Mouse (Mus musculus): ENCODE measurements around the gene Hebp1. TPM values are rescaled to one million over a fixed set of nuclear protein-coding genes. Genes with fewer than 3 reads are reported as not detected.

The Hebp1 gene
- polyA plus RNA-seq, 1 experiment from 2014 or later = 9.6 TPM

DNA sequence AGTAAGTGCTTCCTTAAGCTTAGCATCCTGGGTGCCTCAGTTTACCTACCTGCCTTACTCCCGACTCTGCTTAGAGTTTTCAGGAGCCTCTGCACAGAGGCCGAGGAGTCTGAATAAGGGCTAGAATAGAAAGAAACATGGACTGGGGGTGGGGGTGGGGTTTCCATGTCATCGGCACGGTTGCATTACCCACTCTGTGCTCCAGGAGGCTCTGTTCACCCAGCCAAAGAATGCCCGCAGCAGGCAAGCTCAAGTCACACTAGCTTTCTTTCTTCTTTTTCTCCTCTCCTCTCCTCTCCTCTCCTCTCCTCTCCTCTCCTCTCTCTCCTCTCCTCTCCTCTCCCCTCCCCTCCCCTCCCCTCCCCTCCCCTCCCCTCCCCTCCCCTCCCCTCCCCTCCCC is 47.5 kb downstream of the Hebp1 start:
- Histone ChIP-seq H3K36me3 (ENCODE audit: control insufficient read depth, insufficient read depth, low read length) (no peaks in the 10 kb centered on the region; the same call in 1 of the 2 replicates), H3K4me1 (ENCODE audit: control insufficient read depth, insufficient read depth, low read length) (no peaks in the 10 kb centered on the region), H3K4me3 (ENCODE audit: low read depth, low read length) (no peak overlapping the region), H3K4me2 (replicated peaks; ENCODE audit: low read depth, low read length) (no peak overlapping the region), H3K9ac (replicated peaks; ENCODE audit: low read depth, low read length) (no peak overlapping the region), H3K27me3 (ENCODE audit: control insufficient read depth, insufficient read depth, low read length) (no peaks in the 10 kb centered on the region), H3K9me3 (ENCODE audit: control insufficient read depth, low read depth, low read length) (no peaks in the 10 kb centered on the region), H3K27ac (ENCODE audit: low read length) (no peak overlapping the region)
- 0 out of 2 replicates have a peak, but pooled peaks have one; percentile 7 for ATAC-seq (ENCODE audit: insufficient number of reproducible peaks, insufficient read depth, low FRiP score, low read depth)
- 41% methylated on average over 5 of the region's 5 CpGs for WGBS

DNA sequence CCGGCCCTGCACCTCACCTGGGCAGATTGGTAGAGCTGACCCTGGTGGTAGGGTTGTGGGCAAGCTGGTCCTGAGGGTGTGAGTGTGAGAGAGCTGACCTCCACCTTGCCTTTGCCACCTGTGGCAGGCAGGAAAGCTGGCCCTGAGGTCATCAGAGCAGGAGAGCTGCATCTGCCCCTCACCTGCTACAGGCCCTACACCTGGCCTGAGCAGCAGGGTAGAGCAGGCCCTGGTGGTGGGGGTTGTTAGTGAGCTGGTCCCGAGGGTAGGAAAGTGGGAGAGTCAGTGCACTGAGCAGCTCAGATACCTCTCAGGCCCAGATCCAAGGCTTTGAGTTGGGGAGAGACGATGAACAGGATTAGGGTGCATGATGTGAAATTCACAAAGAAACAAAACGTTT is 48.1 kb downstream of the Hebp1 start:
- no peak overlapping the region for H3K9ac ChIP-seq (replicated peaks; ENCODE audit: low read depth, low read length)
- WGBS = 83% methylated on average over 4 of the region's 4 CpGs
- ATAC-seq (ENCODE audit: insufficient number of reproducible peaks, insufficient read depth, low FRiP score, low read depth) = no peak
- no peaks in the 10 kb centered on the region; the same call in 1 of the 2 replicates for H3K36me3 ChIP-seq (ENCODE audit: control insufficient read depth, insufficient read depth, low read length)
- no peak overlapping the region for H3K27ac ChIP-seq (ENCODE audit: low read length)
- no peak overlapping the region for H3K4me2 ChIP-seq (replicated peaks; ENCODE audit: low read depth, low read length)
- H3K4me1 ChIP-seq (ENCODE audit: control insufficient read depth, insufficient read depth, low read length) = no peaks in the 10 kb centered on the region
- no peaks in the 10 kb centered on the region for H3K27me3 ChIP-seq (ENCODE audit: control insufficient read depth, insufficient read depth, low read length)
- no peaks in the 10 kb centered on the region for H3K9me3 ChIP-seq (ENCODE audit: control insufficient read depth, low read depth, low read length)
- H3K4me3 ChIP-seq (ENCODE audit: low read depth, low read length) = no peak overlapping the region

- 78% methylated on average over 4 of the region's 4 CpGs for WGBS
- Histone ChIP-seq H3K4me2 (replicated peaks; ENCODE audit: low read depth, low read length) (no peak overlapping the region), H3K9me3 (ENCODE audit: control insufficient read depth, low read depth, low read length) (no peaks in the 10 kb centered on the region), H3K36me3 (ENCODE audit: control insufficient read depth, insufficient read depth, low read length) (no peaks in the 10 kb centered on the region; the same call in 1 of the 2 replicates), H3K4me1 (ENCODE audit: control insufficient read depth, insufficient read depth, low read length) (no peaks in the 10 kb centered on the region), H3K9ac (replicated peaks; ENCODE audit: low read depth, low read length) (no peak overlapping the region), H3K27ac (ENCODE audit: low read length) (no peak overlapping the region), H3K27me3 (ENCODE audit: control insufficient read depth, insufficient read depth, low read length) (no peaks in the 10 kb centered on the region), H3K4me3 (ENCODE audit: low read depth, low read length) (no peak overlapping the region)
- ATAC-seq (ENCODE audit: insufficient number of reproducible peaks, insufficient read depth, low FRiP score, low read depth) = no peak
These were observed 48.6 kb downstream of the Hebp1 start for GRCm38 (mm10) chr6:135149175-135149574.

DNA sequence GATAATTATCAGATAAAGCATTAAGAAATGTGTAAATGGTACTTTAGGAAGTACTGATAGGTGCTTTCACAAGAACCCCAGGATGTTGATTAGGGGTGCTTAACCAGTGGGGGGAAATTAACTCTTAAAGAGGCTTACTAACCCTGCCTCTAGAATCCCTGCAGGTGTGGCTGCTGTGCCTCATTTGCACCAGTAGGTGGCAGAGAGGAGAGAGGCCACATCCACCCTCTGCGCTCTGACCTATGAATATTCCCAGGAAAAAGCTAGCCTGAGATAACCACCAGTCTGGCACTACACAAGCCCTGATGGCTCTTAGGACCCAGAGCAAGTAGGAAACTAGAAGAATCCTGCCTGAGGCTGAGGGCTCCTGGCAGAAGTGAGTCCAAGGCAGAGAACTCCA is 49.3 kb downstream of the Hebp1 start:
- ATAC-seq (ENCODE audit: insufficient number of reproducible peaks, insufficient read depth, low FRiP score, low read depth) = no peak

DNA sequence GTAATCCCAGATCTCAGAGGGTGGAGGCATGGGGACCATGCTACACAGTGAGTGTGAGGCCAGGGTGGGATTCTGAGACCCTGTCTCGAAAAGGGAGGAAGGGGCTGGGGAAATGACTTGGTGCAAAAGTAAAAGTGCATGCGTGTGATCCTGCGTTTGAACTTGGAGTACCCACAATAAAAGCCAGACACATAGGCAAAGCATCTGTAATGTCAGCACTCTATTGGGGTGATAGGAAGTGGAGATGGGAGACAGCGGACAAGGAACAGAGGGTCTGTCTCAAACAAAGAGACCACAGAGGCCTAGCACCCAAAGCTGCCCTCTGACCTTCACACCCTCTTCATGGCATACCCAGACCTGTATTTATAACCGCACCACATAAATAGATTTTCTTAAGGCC is 51.8 kb downstream of the Hebp1 start:
- WGBS = 91% methylated on average over 5 of the region's 5 CpGs
- Histone ChIP-seq H3K27me3 (ENCODE audit: control insufficient read depth, insufficient read depth, low read length) (no peaks in the 10 kb centered on the region), H3K9ac (replicated peaks; ENCODE audit: low read depth, low read length) (no peak overlapping the region), H3K27ac (ENCODE audit: low read length) (no peak overlapping the region), H3K36me3 (ENCODE audit: control insufficient read depth, insufficient read depth, low read length) (no peaks in the 10 kb centered on the region; the same call in 1 of the 2 replicates), H3K4me3 (ENCODE audit: low read depth, low read length) (no peak overlapping the region), H3K4me1 (ENCODE audit: control insufficient read depth, insufficient read depth, low read length) (no peaks in the 10 kb centered on the region; the same call in 1 of the 2 replicates), H3K4me2 (replicated peaks; ENCODE audit: low read depth, low read length) (no peak overlapping the region), H3K9me3 (ENCODE audit: control insufficient read depth, low read depth, low read length) (no peaks in the 10 kb centered on the region)
- no peak for ATAC-seq (ENCODE audit: insufficient number of reproducible peaks, insufficient read depth, low FRiP score, low read depth)

More for the DNA sequence above, 49.3 kb downstream of the Hebp1 start:
- H3K9me3 ChIP-seq (ENCODE audit: control insufficient read depth, low read depth, low read length) = no peaks in the 10 kb centered on the region
- no peak overlapping the region for H3K9ac ChIP-seq (replicated peaks; ENCODE audit: low read depth, low read length)
- no peak overlapping the region for H3K4me2 ChIP-seq (replicated peaks; ENCODE audit: low read depth, low read length)
- no peaks in the 10 kb centered on the region for H3K4me1 ChIP-seq (ENCODE audit: control insufficient read depth, insufficient read depth, low read length)
- no peak overlapping the region for H3K4me3 ChIP-seq (ENCODE audit: low read depth, low read length)
- 36% methylated on average over 1 of the region's 1 CpGs for WGBS
- H3K27me3 ChIP-seq (ENCODE audit: control insufficient read depth, insufficient read depth, low read length) = no peaks in the 10 kb centered on the region
- H3K27ac ChIP-seq (ENCODE audit: low read length) = no peak overlapping the region
- H3K36me3 ChIP-seq (ENCODE audit: control insufficient read depth, insufficient read depth, low read length) = no peaks in the 10 kb centered on the region; the same call in 1 of the 2 replicates

- Histone ChIP-seq H3K9me3 (ENCODE audit: control insufficient read depth, low read depth, low read length) (no peaks in the 10 kb centered on the region), H3K4me1 (ENCODE audit: control insufficient read depth, insufficient read depth, low read length) (no peaks in the 10 kb centered on the region; the same call in 1 of the 2 replicates), H3K9ac (replicated peaks; ENCODE audit: low read depth, low read length) (no peak overlapping the region), H3K4me2 (replicated peaks; ENCODE audit: low read depth, low read length) (no peak overlapping the region), H3K27me3 (ENCODE audit: control insufficient read depth, insufficient read depth, low read length) (no peaks in the 10 kb centered on the region), H3K4me3 (ENCODE audit: low read depth, low read length) (no peak overlapping the region), H3K36me3 (ENCODE audit: control insufficient read depth, insufficient read depth, low read length) (no peaks in the 10 kb centered on the region; the same call in 1 of the 2 replicates), H3K27ac (ENCODE audit: low read length) (no peak overlapping the region)
- 7% methylated on average over 3 of the region's 3 CpGs for WGBS
- no peak for ATAC-seq (ENCODE audit: insufficient number of reproducible peaks, insufficient read depth, low FRiP score, low read depth)
These were observed 53.3 kb downstream of the Hebp1 start for GRCm38 (mm10) chr6:135144516-135144915.

DNA sequence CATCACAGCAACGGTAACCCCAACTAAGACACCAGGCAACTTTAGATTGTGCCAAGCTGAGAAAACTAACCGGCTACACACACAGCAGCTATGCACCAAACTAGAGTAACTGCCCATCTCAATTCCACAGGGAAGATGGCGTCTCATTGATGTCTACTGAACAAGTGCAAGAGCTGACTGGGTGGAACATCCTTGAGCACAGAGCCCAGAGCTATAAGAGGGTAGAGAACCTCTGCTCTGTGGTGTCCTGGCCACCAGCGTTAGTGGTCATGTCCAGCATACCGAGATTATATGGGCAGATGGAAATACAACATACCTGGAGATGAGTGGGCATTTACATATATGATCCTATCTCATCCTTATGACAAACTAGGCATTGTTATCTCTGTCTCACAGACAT is 54.7 kb downstream of the Hebp1 start:
- Histone ChIP-seq H3K9ac (replicated peaks; ENCODE audit: low read depth, low read length) (no peak overlapping the region), H3K27ac (ENCODE audit: low read length) (no peak overlapping the region), H3K4me3 (ENCODE audit: low read depth, low read length) (no peak overlapping the region), H3K4me1 (ENCODE audit: control insufficient read depth, insufficient read depth, low read length) (no peaks in the 10 kb centered on the region; the same call in 1 of the 2 replicates), H3K27me3 (ENCODE audit: control insufficient read depth, insufficient read depth, low read length) (no peaks in the 10 kb centered on the region), H3K4me2 (replicated peaks; ENCODE audit: low read depth, low read length) (no peak overlapping the region), H3K36me3 (ENCODE audit: control insufficient read depth, insufficient read depth, low read length) (no peaks in the 10 kb centered on the region; the same call in 1 of the 2 replicates), H3K9me3 (ENCODE audit: control insufficient read depth, low read depth, low read length) (no peaks in the 10 kb centered on the region)
- WGBS = 92% methylated on average over 5 of the region's 5 CpGs
- no peak for ATAC-seq (ENCODE audit: insufficient number of reproducible peaks, insufficient read depth, low FRiP score, low read depth)

- Histone ChIP-seq H3K9ac (replicated peaks; ENCODE audit: low read depth, low read length) (no peak overlapping the region), H3K27ac (ENCODE audit: low read length) (no peak overlapping the region), H3K4me1 (ENCODE audit: control insufficient read depth, insufficient read depth, low read length) (no peaks in the 10 kb centered on the region; the same call in 1 of the 2 replicates), H3K4me3 (ENCODE audit: low read depth, low read length) (no peak overlapping the region), H3K4me2 (replicated peaks; ENCODE audit: low read depth, low read length) (no peak overlapping the region), H3K9me3 (ENCODE audit: control insufficient read depth, low read depth, low read length) (no peaks in the 10 kb centered on the region), H3K27me3 (ENCODE audit: control insufficient read depth, insufficient read depth, low read length) (no peaks in the 10 kb centered on the region), H3K36me3 (ENCODE audit: control insufficient read depth, insufficient read depth, low read length) (no peaks in the 10 kb centered on the region)
- no peak for ATAC-seq (ENCODE audit: insufficient number of reproducible peaks, insufficient read depth, low FRiP score, low read depth)
- 58% methylated on average over 16 of the region's 16 CpGs for WGBS
These were observed 56.2 kb downstream of the Hebp1 start for GRCm38 (mm10) chr6:135141451-135142147.
